Mouse (Mus musculus): ENCODE measurements around the gene Kif28. TPM values are rescaled to one million over a fixed set of nuclear protein-coding genes. Genes with fewer than 3 reads are reported as not detected.

The Kif28 gene
- polyA plus RNA-seq, 2 experiments from 2014 or later = not detected

Other genes with a start within 250 kb of the Kif28 start
- gene Smyd3, start 227.2 kb downstream of the Kif28 start, polyA plus RNA-seq (2017; shearing (Covaris generic)) = 10 to 100 TPM; 24.6 to 32.6 TPM
- 10 to 100 TPM; 20.1 to 27.1 TPM for gene Tfb2m, start 199.0 kb downstream of the Kif28 start, polyA plus RNA-seq (2017; shearing (Covaris generic))
- 10 to 100 TPM; 12.3 to 12.5 TPM for gene Cnst, start 198.9 kb downstream of the Kif28 start, polyA plus RNA-seq (2017; shearing (Covaris generic))
- 1 to 10 TPM; 5.9 to 7.6 TPM for gene Sccpdh, start 77.1 kb downstream of the Kif28 start, polyA plus RNA-seq (2017; shearing (Covaris generic))
- gene Gm10518, start 58.1 kb upstream of the Kif28 start, polyA plus RNA-seq (2017; shearing (Covaris generic)) = not detected
- 10 to 100 TPM; 23.7 to 26.3 TPM for gene Ahctf1, start 58.4 kb upstream of the Kif28 start, polyA plus RNA-seq (2017; shearing (Covaris generic))
- under 1 TPM in 1 of 2 experiments, not detected in 1; 0.25 TPM for gene Cdc42bpa, start 215.2 kb upstream of the Kif28 start, polyA plus RNA-seq (2017; shearing (Covaris generic))